Mouse (Mus musculus) stomach, postnatal 0 days (tissue): Measurements from ENCODE around the gene Gnaz. TPM values are rescaled to one million over a fixed set of nuclear protein-coding genes. Genes with fewer than 3 reads are reported as not detected.
"Not testable (repeated sequence)": the region's sequence is repeated elsewhere in the genome, so short reads cannot be mapped to it uniquely, and the experiment has no call there.

Experiments
- ATAC-seq: fragments of 200-750 bp; cut with Nextera tagmentation; 2 replicates; pipeline ENCODE4 v1.8.0; 2017; ENCODE audit not compliant: low FRiP score, low TSS enrichment
- DNase-seq: peaks from one replicate; pipeline ENCODE4 v3.0.0-alpha.2; 2016; ENCODE audit warnings: low spot score
- H3K27ac ChIP-seq: fragments of 300-500 bp; sonication (generic); replicated peaks from 2 replicates; pipeline ENCODE4 v1.5.1; 2014; ENCODE audit warnings: mild to moderate bottlenecking, control low read depth
- H3K27me3 ChIP-seq: fragments of 300-500 bp; sonication (generic); 2 replicates; pipeline ENCODE4 v1.6.1; 2014; ENCODE audit warnings: low read length; ENCODE audit not compliant: control insufficient read depth, insufficient read depth
- H3K36me3 ChIP-seq: fragments of 300-500 bp; sonication (generic); 2 replicates; pipeline ENCODE4 v1.6.1; 2014; ENCODE audit warnings: low read length, mixed read lengths; ENCODE audit not compliant: control insufficient read depth, insufficient read depth
- H3K4me1 ChIP-seq: fragments of 300-500 bp; sonication (generic); replicated peaks from 2 replicates; pipeline ENCODE4 v1.6.1; 2014; ENCODE audit warnings: antibody characterized with exemption; ENCODE audit not compliant: control insufficient read depth, insufficient read depth
- H3K4me2 ChIP-seq: fragments of 300-500 bp; sonication (generic); replicated peaks from 2 replicates; pipeline ENCODE4 v1.6.1; 2014; ENCODE audit warnings: low read depth, mild to moderate bottlenecking, control low read depth, moderate library complexity
- H3K4me3 ChIP-seq: fragments of 300-500 bp; sonication (generic); 2 replicates; pipeline ENCODE4 v1.5.1; 2014; ENCODE audit warnings: low read depth, low read length, control low read depth
- H3K9ac ChIP-seq: fragments of 300-500 bp; sonication (generic); 2 replicates; pipeline ENCODE4 v1.6.1; 2014; ENCODE audit warnings: mild to moderate bottlenecking, low read length, control low read depth, mixed read lengths
- H3K9me3 ChIP-seq: fragments of 300-500 bp; sonication (generic); 2 replicates; pipeline ENCODE4 v1.6.1; 2016; ENCODE audit warnings: low read length; ENCODE audit not compliant: control insufficient read depth
- CTCF ChIP-seq: IDR thresholded peaks from 2 replicates; pipeline ENCODE4 v1.5.1; 2016; ENCODE audit warnings: antibody characterized with exemption, low read depth, mild to moderate bottlenecking, moderate library complexity
- EP300 ChIP-seq: optimal IDR thresholded peaks from 2 replicates; pipeline ENCODE3; 2016; ENCODE audit warnings: antibody characterized with exemption
- WGBS: fragments of 180-500 bp; shearing (Covaris S2); extraction: QIAGEN DNeasy Blood & Tissue Kit; methylation state at CpG from one replicate; pipeline ENCODE4 v1.1.7; 2014; 5-methylcytosine and 5-hydroxymethylcytosine counted together
- polyA plus RNA-seq: library from polyadenylated mRNA; unstranded; fragments of >200 nt; fragmentation: Nextera tagmentation; extraction: Ambion mirVana; gene quantifications from 2 replicates; pipeline ENCODE4 v1.2.1, GENCODE M21; 2015

Gene Gnaz
- polyA plus RNA-seq, 1 experiment from 2014 or later = 3.4 TPM

DNA sequence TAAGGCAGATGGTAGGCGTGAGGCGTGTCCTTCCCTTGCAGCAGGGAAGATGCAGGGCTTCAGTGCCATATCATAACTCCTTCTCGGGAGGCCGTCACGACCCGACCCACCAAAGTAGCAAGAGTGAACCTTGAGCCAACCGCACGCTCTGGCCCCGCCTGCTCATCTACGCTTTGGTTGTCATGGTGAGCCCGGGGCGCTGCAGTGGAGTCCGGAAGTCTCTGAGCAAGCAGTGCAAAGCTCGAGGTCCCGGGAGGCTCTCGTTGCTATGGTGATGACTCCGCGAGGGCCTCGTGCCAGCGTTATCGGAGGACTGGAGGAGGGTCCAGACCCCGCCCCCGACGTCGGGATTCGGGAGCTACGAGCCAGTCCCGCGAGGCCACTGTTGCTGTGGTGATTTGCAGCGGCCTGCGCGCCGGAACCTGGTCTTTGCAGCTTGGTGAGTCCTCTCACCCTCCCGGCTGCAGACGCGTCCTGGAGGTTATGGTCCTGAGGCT lies 70.0 kb downstream of the Gnaz start, which contains the start of gene Rab36:
TSS of gene Rab36 (plus strand) at position 176 of the 497 bp plus-strand sequence.
- Histone ChIP-seq H3K27ac (no peak within 1 kb of the TSS; the same call in 1 of the 2 replicates), H3K9ac (peak within 1 kb of the TSS; percentile 52; the same call in 1 of the 2 replicates), H3K36me3 (no peaks in the 10 kb centered on the region), H3K4me2 (peak within 1 kb of the TSS; percentile 60), H3K27me3 (no peaks in the 10 kb centered on the region), H3K4me3 (peak within 1 kb of the TSS; percentile 39), H3K4me1 (no peaks in the 10 kb centered on the region), H3K9me3 (no peaks in the 10 kb centered on the region)
- TF ChIP-seq EP300 (no peak), CTCF (no peak)
- ATAC-seq (peak; percentile 93), DNase-seq (peak; percentile 92)
- WGBS = under 1% methylated on average over 36 of the region's 36 CpGs

- H3K9me3 ChIP-seq, H3K27ac ChIP-seq, H3K27me3 ChIP-seq, DNase-seq, H3K36me3 ChIP-seq, H3K4me1 ChIP-seq, H3K4me3 ChIP-seq, H3K9ac ChIP-seq, H3K4me2 ChIP-seq: not testable (repeated sequence)
- 0 out of 2 replicates have a peak, but pooled peaks have one; percentile 49 for ATAC-seq
- 4% methylated on average over 1 of the region's 1 CpGs for WGBS
Measured at GRCm38 (mm10) chr10:75042060-75042459, 75.1 kb downstream of the Gnaz start.

GRCm38 (mm10) chr10:75044459-75044858 lies 77.5 kb downstream of the Gnaz start:
- H3K9me3 ChIP-seq = no peaks in the 10 kb centered on the region
- WGBS = 27% methylated on average over 7 of the region's 7 CpGs
- TF ChIP-seq EP300 (no peak), CTCF (no peak)
- no peak for DNase-seq
- no peaks in the 10 kb centered on the region for H3K4me1 ChIP-seq
- H3K27me3 ChIP-seq = no peaks in the 10 kb centered on the region
- no peak overlapping the region for H3K27ac ChIP-seq
- no peak overlapping the region for H3K9ac ChIP-seq
- H3K36me3 ChIP-seq = no peaks in the 10 kb centered on the region
- no peak overlapping the region for H3K4me3 ChIP-seq
- 0 out of 2 replicates have a peak, but pooled peaks have one; percentile 33 for ATAC-seq
- no peak overlapping the region for H3K4me2 ChIP-seq

DNA sequence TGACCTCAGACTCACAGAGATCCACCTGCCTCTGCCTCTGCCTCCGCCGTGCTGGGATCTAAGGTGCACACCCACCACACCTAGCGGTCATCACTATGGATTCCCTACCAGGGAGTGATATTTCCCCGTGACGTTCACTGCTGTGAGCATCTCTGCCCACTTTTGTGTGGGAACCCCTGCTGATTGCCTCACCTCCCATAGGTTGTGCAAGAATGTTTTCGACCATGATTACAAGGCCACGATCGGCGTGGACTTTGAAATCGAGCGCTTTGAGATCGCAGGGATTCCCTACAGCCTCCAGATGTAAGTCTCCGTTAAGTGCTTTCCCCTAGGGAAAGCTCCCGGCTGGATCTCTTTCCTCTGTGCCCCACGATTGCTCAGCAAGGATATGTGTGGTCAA lies 78.9 kb downstream of the Gnaz start:
- Histone ChIP-seq H3K36me3 (no peaks in the 10 kb centered on the region), H3K4me2 (no peak overlapping the region), H3K27me3 (no peaks in the 10 kb centered on the region), H3K4me1 (no peaks in the 10 kb centered on the region), H3K9ac (no peak overlapping the region), H3K4me3 (no peak overlapping the region), H3K9me3 (no peaks in the 10 kb centered on the region), H3K27ac (no peak overlapping the region)
- 88% methylated on average over 15 of the region's 15 CpGs for WGBS
- DNase-seq = no peak
- no peak for ATAC-seq
- TF ChIP-seq EP300 (no peak), CTCF (no peak)

- H3K4me1 ChIP-seq = no peaks in the 10 kb centered on the region
- WGBS = 93% methylated on average over 7 of the region's 7 CpGs
- no peaks in the 10 kb centered on the region for H3K27me3 ChIP-seq
- H3K4me2 ChIP-seq = no peak overlapping the region
- H3K4me3 ChIP-seq = no peak overlapping the region
- no peaks in the 10 kb centered on the region for H3K9me3 ChIP-seq
- H3K27ac ChIP-seq = no peak overlapping the region
- DNase-seq = no peak
- no peak overlapping the region for H3K9ac ChIP-seq
- no peaks in the 10 kb centered on the region for H3K36me3 ChIP-seq
- TF ChIP-seq CTCF (no peak), EP300 (no peak)
- ATAC-seq = no peak
Measured at GRCm38 (mm10) chr10:75048711-75049110, 81.7 kb downstream of the Gnaz start.

- no peak for ATAC-seq
Measured at GRCm38 (mm10) chr10:75051364-75052074, 84.5 kb downstream of the Gnaz start.

More at GRCm38 (mm10) chr10:75051364-75052074, 84.5 kb downstream of the Gnaz start:
- 84% methylated on average over 21 of the region's 21 CpGs for WGBS
- H3K4me1 ChIP-seq = no peaks in the 10 kb centered on the region
- H3K27me3 ChIP-seq = no peaks in the 10 kb centered on the region
- no peaks in the 10 kb centered on the region for H3K36me3 ChIP-seq
- H3K9ac ChIP-seq = no peak overlapping the region
- no peak for DNase-seq
- no peak overlapping the region for H3K4me2 ChIP-seq
- H3K4me3 ChIP-seq = no peak overlapping the region
- TF ChIP-seq CTCF = no peak
- H3K27ac ChIP-seq = no peak overlapping the region
- H3K9me3 ChIP-seq = no peaks in the 10 kb centered on the region
